Mouse (Mus musculus) monocyte, adult 2 months (primary cell): Measurements from ENCODE around the gene St8sia1.

ENCODE experiments used
- DNase-seq, 2 experiments: peaks; one replicate each; pipeline ENCODE4 v3.0.0; 2022; ENCODE audit warnings: low spot score in 2 of 2, low read depth in 1 of 2

Gene St8sia1

GRCm38 (mm10) chr6:142910721-142911120 lies 53.5 kb downstream of the St8sia1 start:
- no peak for DNase-seq

GRCm38 (mm10) chr6:142909771-142910105 lies 54.5 kb downstream of the St8sia1 start:
- no peak for DNase-seq

DNA sequence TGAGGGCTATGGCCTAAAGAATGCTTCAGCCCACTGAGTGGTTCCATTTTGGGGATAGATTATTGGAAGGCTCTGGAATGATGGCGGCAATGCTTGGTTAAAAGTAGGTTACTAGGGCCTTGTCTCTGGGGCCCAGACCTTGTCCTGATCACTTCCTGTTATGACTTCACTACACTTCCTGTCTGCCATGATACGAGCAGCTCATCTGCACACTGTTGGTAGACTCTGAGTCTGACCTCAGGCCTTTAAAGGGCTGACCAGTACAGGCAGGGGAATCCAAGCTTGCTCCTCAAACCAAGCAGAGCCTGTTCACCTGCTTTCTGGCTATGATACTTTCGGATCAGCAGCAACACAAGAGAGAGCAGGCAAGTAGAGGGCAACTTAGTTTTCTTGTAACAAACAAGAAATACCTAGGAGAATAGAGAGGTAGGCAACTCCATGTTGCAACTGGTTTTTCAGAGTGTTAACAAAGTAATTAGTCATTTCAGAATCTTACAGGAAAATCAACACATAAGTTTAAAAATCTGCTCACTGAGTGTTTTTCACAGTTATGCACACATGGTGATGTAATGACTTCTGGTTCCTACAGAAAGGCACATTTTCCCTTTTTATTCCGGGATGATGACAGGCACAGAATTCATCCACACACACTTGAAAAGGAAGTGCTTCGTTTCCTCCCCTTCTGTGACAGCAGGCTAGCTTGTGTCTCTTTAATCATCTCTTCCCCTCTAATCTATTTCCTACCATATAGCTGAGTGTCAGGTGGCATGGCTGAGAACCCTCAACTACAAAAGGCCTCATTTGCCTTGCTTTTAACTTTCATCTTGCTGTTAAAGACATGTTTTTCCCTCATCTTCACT lies 55.1 kb downstream of the St8sia1 start:
- DNase-seq = no peak

GRCm38 (mm10) chr6:142908412-142908811 lies 55.8 kb downstream of the St8sia1 start:
- DNase-seq = no peak

DNA sequence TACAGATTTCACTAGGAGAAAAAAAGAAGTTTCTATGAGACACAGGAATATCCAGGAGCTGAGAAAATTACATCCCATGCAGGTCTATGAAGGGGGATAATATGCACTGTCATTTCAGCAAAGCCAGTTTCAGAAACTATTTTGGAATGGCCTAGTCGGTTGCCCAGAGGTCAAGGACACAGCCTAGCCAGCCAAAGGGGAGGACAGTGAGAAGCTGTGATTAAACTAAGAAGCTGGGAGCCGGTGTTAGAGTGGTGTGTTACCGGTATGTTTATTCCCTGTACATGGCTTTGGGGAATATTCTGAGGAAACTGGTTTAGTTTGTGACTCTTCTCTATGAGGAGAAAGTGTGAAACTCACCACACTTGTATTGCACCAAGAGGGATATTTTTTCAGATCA lies 68.9 kb downstream of the St8sia1 start:
- no peak for DNase-seq

GRCm38 (mm10) chr6:142893716-142894115 lies 70.5 kb downstream of the St8sia1 start:
- no peak for DNase-seq

- DNase-seq = no peak
These were observed 73.9 kb downstream of the St8sia1 start for GRCm38 (mm10) chr6:142890321-142890720.

GRCm38 (mm10) chr6:142888970-142889740 lies 75.1 kb downstream of the St8sia1 start:
- no peak for DNase-seq

DNA sequence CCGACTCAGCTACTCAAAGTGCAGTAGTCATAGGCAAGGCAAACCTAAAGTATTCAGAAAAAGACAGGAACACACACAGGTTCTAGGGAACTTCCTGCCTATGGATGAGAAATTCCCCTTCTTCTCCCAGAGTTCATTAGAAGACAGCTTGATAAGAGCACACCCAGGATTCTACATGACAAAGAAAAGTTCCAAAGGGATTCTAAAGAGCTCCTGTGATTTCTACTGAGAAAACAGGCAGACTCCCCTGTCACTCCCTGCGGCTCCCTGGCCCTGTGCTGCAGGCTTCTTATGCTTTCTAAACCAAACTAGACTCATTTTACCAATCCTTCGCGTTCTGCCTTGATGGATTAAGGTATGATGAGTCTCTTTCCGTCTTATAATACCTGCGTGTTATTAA lies 75.9 kb downstream of the St8sia1 start:
- DNase-seq = no peak

DNA sequence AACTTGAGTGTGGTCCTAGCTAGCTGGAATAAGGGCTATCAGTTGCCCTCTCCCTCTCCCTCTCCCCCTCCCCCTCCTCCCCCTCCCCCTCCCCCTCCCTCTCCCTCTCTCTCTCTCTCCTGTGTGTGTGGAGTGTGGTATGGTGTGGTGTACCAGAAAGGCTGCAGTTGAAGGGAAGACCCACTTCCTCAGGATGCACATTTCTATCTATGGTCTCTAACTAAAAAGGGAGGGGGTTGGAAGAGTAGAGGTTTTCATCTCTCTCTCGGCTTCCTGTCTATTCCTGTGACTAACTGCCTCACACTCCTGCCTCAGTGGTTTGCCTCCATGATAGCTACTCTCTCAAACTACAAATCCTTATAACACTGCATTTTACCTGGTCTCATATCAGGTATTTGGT lies 76.9 kb downstream of the St8sia1 start:
- DNase-seq = no peak

- no peak for DNase-seq
These were observed 78.7 kb downstream of the St8sia1 start for GRCm38 (mm10) chr6:142885364-142886154.

DNA sequence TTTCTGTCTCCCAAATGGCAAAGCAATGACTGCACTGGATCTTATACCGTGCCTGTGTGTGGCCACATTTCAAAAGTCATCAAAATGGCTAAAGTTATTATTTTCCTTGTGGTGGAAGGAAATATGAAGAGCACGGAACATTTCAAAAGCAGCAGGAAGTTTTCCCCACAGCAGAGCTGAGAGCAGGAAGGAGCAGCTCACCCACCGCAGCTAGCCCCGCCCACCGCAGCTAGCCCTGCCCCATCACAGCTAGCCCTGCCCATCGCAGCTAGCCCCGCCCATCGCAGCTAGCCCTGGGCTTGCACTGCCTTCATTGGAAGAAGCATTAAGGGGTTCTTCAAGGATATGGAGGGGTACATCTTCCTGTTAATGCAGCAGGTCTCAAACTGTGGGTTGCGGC lies 80.1 kb downstream of the St8sia1 start:
- DNase-seq = no peak

- DNase-seq = no peak
These were observed 83.3 kb downstream of the St8sia1 start for GRCm38 (mm10) chr6:142880849-142881470.

DNA sequence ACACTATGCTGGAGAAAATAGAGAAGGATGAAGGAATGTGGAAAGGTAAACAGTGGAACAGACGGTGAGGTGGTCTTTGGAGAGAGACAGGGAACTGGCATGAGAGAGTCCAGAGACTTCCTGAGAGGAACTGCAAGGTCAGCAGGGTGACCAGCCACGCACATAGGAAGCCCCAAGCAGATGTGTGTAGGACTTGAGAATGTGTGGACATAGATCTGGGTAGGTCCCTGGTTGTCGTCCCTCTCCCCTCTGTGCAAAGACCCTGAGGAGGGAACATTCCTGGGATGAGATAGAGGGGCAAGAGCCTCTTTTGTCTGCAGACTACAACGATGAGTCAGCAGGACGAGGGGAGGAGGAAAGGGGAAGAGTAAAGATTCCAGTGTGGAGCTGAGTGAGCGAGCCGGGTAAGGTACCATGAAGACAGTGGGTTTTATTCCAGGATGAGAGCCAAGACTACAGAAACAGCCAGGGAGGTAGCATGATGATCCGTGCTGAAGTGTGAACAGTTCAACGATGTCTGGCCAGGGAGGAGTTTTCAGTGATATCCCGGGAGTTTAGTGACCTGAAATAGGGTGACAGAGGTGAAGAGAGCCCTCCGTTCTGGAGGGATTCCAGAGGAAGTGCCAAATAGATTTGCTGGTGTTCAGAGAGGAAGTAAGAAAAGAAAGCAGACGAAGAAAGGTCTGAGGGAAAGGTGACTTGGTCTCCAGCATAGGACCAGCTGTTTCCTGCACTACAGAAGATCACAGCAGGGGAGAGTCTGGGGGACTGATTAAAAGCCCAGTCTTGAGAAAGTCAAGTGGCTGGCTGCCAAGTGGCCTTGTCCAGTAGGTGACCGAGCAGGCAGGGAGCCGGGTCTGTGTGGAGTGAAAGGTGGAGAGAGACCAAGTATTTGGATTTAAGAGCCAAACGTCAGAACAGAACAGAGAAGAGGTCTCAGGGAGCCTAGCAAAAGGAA lies 85.2 kb downstream of the St8sia1 start:
- no peak for DNase-seq

DNA sequence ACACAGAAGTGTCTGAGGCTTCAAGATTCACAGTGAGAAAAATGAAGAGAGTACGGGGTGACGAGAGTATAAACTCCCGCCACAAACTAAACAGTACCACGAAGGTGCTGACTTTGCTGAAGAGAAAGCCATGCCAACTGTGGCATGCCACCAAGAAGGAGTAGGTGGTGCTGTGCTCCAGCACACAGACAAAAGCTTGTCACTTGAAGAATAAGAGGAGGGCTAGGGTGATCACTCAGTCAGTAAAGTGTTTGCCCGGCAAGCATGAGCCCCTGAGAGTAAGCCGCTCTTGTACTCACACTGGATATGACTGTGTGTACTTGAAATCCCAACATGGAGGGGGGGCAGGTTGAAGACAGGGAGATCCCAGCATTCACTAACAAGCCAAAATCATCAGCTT lies 87.0 kb downstream of the St8sia1 start:
- no peak for DNase-seq

GRCm38 (mm10) chr6:142876279-142876899 lies 87.9 kb downstream of the St8sia1 start:
- no peak for DNase-seq

DNA sequence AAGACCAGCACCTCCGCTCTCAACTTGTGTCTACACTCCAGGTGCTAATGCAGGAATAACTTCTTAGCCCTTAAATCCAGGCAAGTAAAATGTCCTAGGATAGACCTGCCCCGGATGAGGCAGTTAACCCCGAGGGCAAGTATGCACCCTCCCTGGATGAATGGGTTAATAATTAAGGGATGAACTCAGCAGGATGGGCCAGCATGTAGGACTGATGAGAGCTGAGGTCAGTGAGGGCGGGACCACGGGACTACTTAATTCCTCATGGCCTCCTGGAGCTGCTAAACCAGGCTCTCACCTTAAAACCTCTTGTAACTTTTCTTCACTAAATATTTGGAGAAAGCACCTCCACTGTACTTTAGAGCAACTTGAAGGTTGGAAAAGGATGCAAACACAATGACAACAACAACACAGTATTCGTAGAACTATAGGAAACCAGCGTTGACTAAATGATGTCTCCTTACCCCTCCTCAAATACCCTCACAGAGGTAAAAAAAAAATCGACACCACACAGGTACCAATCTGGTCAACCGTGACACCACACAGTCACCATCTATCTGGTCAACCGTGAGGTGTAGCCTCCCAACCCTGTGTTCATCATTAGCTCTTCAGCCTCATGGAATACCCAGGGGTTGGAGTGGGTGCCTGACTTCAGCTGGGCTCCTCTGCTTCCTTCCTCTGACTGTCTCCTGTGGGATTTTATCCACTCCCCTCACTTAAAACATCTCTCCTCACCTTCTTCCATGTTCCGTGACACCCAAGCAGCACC lies 90.3 kb downstream of the St8sia1 start:
- no peak for DNase-seq

DNA sequence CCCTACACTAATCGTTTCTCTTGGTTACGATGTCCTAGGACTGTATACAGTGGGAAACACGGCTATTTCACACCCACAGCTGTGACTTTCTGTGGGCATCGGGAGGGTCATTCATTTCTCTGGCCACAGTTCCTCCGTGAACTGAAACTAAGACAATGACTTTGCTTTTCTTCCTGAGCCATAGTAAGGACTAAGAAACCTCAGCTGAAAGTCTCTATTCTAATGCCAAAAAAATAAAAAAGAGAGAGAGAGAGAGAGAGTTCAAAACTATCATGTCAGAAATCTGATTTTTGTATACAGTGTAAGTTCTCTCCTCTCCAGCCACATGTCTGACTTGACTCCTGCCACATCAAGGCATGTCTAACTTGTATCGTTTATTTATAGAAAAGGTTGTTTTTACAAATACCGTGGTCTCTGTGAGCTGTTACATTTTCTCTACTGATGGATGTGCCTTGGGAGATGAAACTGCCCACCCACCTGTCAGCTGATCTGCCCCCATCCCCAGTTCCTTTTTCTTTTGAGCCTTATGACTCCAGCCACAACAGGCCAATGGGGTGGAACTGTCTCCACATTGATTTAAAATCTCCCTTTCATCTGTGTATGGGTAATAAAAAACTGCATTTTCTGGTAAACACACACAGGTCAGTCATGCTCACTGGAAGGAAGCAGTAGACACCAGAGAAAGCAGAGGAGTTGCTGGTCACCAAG lies 94.4 kb downstream of the St8sia1 start:
- no peak for DNase-seq
